Mouse (Mus musculus): ENCODE results near the gene Gm20388.
A peak's percentile ranks its signal among the peaks of the same experiment; 100 is the strongest.

Gm20388 gene

GRCm38 (mm10) chr8:122229819-122230711 is 2319.4 kb downstream of the Gm20388 start:
- DNase-seq = peak; percentile 37

- DNase-seq = peak; percentile 84
These were observed 2320.2 kb downstream of the Gm20388 start for GRCm38 (mm10) chr8:122230712-122231337.

- peak; percentile 64 for DNase-seq
These were observed 2323.4 kb downstream of the Gm20388 start for GRCm38 (mm10) chr8:122234055-122234454.

- DNase-seq = no peak
These were observed 2325.9 kb downstream of the Gm20388 start for GRCm38 (mm10) chr8:122236521-122236920.

- DNase-seq = no peak
These were observed 2327.6 kb downstream of the Gm20388 start for GRCm38 (mm10) chr8:122238225-122238624.

- DNase-seq = no peak
These were observed 2328.1 kb downstream of the Gm20388 start for GRCm38 (mm10) chr8:122238731-122239130.

GRCm38 (mm10) chr8:122240241-122241026 is 2329.8 kb downstream of the Gm20388 start:
- DNase-seq = no peak

GRCm38 (mm10) chr8:122243310-122243709 is 2332.7 kb downstream of the Gm20388 start:
- no peak for DNase-seq

- no peak for DNase-seq
These were observed 2334.5 kb downstream of the Gm20388 start for GRCm38 (mm10) chr8:122245161-122245560.

- DNase-seq = no peak
These were observed 2335.9 kb downstream of the Gm20388 start for GRCm38 (mm10) chr8:122246257-122247211.

- DNase-seq = no peak
These were observed 2341.1 kb downstream of the Gm20388 start for GRCm38 (mm10) chr8:122251739-122252138.

GRCm38 (mm10) chr8:122252366-122252765 is 2341.7 kb downstream of the Gm20388 start:
- DNase-seq = no peak

- peak; percentile 86 for DNase-seq
These were observed 2348.7 kb downstream of the Gm20388 start for GRCm38 (mm10) chr8:122259351-122259750.

GRCm38 (mm10) chr8:122260755-122261154 is 2350.1 kb downstream of the Gm20388 start:
- DNase-seq = no peak

- no peak for DNase-seq
These were observed 2352.2 kb downstream of the Gm20388 start for GRCm38 (mm10) chr8:122262835-122263234.

- no peak for DNase-seq
These were observed 2353.6 kb downstream of the Gm20388 start for GRCm38 (mm10) chr8:122264243-122264642.

GRCm38 (mm10) chr8:122265522-122265921 is 2354.9 kb downstream of the Gm20388 start:
- DNase-seq = no peak

- no peak for DNase-seq
These were observed 2356.2 kb downstream of the Gm20388 start for GRCm38 (mm10) chr8:122266867-122267266.

GRCm38 (mm10) chr8:122268861-122269260 is 2358.2 kb downstream of the Gm20388 start:
- DNase-seq = no peak

GRCm38 (mm10) chr8:122269404-122269803 is 2358.8 kb downstream of the Gm20388 start:
- DNase-seq = peak; percentile 89

- no peak for DNase-seq
These were observed 2359.9 kb downstream of the Gm20388 start for GRCm38 (mm10) chr8:122270555-122270954.

GRCm38 (mm10) chr8:122273152-122273551 is 2362.5 kb downstream of the Gm20388 start:
- peak; percentile 85 for DNase-seq
